ENCODE assay signal across 17 mouse cellular contexts in the genomic region with DNA sequence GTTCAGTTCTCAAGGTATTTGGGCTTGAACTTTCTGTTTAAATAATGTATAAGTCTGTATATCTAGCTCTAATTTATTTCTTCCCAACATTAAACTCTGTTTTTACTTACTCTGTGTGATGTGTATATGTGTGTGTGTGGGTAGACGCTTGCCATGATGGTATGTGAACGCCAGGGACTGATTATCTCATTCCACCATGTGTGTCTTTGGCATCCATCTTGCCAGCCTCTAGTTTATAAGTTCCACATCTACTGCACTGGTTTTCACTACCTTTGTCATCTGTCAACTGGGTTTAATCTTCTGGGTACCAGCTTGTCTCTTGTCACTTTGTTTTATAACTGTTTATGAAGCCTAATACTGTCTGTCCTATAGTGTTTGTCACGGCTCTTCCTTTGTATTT. TPM values are rescaled to one million over a fixed set of nuclear protein-coding genes. Genes with fewer than 3 reads are reported as not detected.
DNase-seq lines count a peak whose midpoint lies in the region; ATAC-seq lines count a peak whose summit lies in the region.
"Had no signal": no experiment of that assay in that cellular context is flagged by ENCODE, and none has a peak within 500 bp of the region (broad histone marks: within the 10 kb centered on the region; RNA-seq: fewer than 3 reads in every experiment).

No protein-coding gene starts in this region.

- DNase-seq in kidney, adult 18-20 months, result no peak
- no peak for DNase-seq in cerebellum, adult 9-10 months
- DNase-seq: adrenal gland, adult 2 months; adrenal gland, postnatal 10 days; adrenal gland, postnatal 25 days; cerebellum, adult 11-12 months; cerebellum, adult 2 months; cerebellum, adult 9-11 months; cerebellum, postnatal 14 days; cerebellum, postnatal 36 days; forebrain, postnatal 0 days had no signal

- peak; percentile 56; the same call in 1 of the 2 replicates for ATAC-seq in common myeloid progenitor, adult 5-6 weeks (replicated peaks; ENCODE audit: low read depth, poor library complexity, severe bottlenecking)
- peak; percentile 74 for ATAC-seq in erythroblast, adult 5-6 weeks (replicated peaks; ENCODE audit: low FRiP score, poor library complexity, severe bottlenecking)
- ATAC-seq in megakaryocyte progenitor cell, adult 5-6 weeks (replicated peaks; ENCODE audit: poor library complexity), result peak; percentile 90
- ATAC-seq in cerebellum, adult (ENCODE audit: insufficient number of reproducible peaks, low FRiP score, low TSS enrichment), result no peak
- ATAC-seq: forebrain, embryonic 13.5 days; forebrain, embryonic 15.5 days; forebrain, postnatal 0 days had no signal

RNA-seq across cellular contexts. Expression of gene Dcaf8, which starts 7.6 kb away (rescaled TPM):
- 157 and 167 TPM in 2 replicates for total RNA-seq in common myeloid progenitor, adult 5-6 weeks (2017)
- 226 and 232 TPM in 2 replicates for total RNA-seq in erythroblast, adult 5-6 weeks (2015; ENCODE audit: low replicate concordance)
- total RNA-seq in erythroblast, adult 5-6 weeks (2017; ENCODE audit: low replicate concordance), result 600 and 738 TPM in 2 replicates
- total RNA-seq in megakaryocyte progenitor cell, adult 5-6 weeks (2015), result 26.0 and 46.0 TPM in 2 replicates
- 93.6 and 140 TPM in 2 replicates for total RNA-seq in megakaryocyte progenitor cell, adult 5-6 weeks (2017)

RNA-seq across cellular contexts. Expression of gene Pex19, which starts 29.0 kb away (rescaled TPM):
- 37.1 and 42.2 TPM in 2 replicates for total RNA-seq in common myeloid progenitor, adult 5-6 weeks (2017)
- 10.0 and 22.4 TPM in 2 replicates for total RNA-seq in erythroblast, adult 5-6 weeks (2015; ENCODE audit: low replicate concordance)
- 22.7 and 41.2 TPM in 2 replicates for total RNA-seq in erythroblast, adult 5-6 weeks (2017; ENCODE audit: low replicate concordance)
- total RNA-seq in megakaryocyte progenitor cell, adult 5-6 weeks (2015), result 24.2 and 24.9 TPM in 2 replicates
- total RNA-seq in megakaryocyte progenitor cell, adult 5-6 weeks (2017), result 31.2 and 38.4 TPM in 2 replicates

RNA-seq across cellular contexts. Expression of gene Pea15a, which starts 51.1 kb away (rescaled TPM):
- 5.8 and 10.1 TPM in 2 replicates for total RNA-seq in common myeloid progenitor, adult 5-6 weeks (2017)
- 2.5 and 3.1 TPM in 2 replicates for total RNA-seq in erythroblast, adult 5-6 weeks (2015; ENCODE audit: low replicate concordance)
- total RNA-seq in erythroblast, adult 5-6 weeks (2017; ENCODE audit: low replicate concordance), result 2.6 and 5.4 TPM in 2 replicates
- 3.1 and 4.9 TPM in 2 replicates for total RNA-seq in megakaryocyte progenitor cell, adult 5-6 weeks (2015)
- total RNA-seq in megakaryocyte progenitor cell, adult 5-6 weeks (2017), result 2.2 and 2.6 TPM in 2 replicates
